Mouse (Mus musculus) testis, adult 2 months (tissue): ENCODE measurements at regions not wholly inside any gene's neighbourhood (a gene's known extent, or its start where the extent isn't known, plus 50 kb on each side); places are given as distances from the start of the nearest gene placed in this dataset.

Experiments
- CTCF ChIP-seq: fragments of 200-500 bp; IDR thresholded peaks from 2 replicates; pipeline ENCODE4 v1.5.1; 2012; ENCODE audit warnings: low read depth, mild to moderate bottlenecking, inconsistent platforms, low read length, moderate library complexity; ENCODE audit not compliant: control insufficient read depth, insufficient read depth, insufficient replicate concordance
- POLR2A ChIP-seq: fragments of 200-500 bp; IDR thresholded peaks from 2 replicates; pipeline ENCODE4 v1.6.1; 2012; ENCODE audit warnings: low read depth, mild to moderate bottlenecking, inconsistent platforms, low read length, moderate library complexity; ENCODE audit not compliant: control insufficient read depth

DNA sequence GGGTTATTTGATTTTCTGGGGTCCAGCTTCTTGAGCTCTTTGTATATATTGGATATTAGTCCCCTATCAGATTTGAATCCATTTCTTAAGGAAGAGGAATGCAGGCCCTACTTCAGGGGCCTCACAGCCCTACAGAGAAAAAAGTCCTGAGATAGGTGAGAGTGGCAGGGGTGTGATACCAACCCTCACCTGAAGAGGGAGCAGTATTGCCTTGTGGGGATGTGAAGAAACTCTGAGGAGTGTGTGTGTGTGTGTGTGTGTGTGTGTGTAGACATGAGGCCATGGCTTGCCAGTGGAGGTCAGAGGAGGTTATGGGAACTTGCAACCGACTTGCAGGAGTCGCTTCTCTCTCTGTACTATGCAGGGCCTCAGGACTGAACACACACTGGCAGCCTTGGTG is 141.2 kb downstream of the Tex29 start:
- TF ChIP-seq CTCF (peak; percentile 46; the same call in 1 of the 2 replicates), POLR2A (no peak)
